Mouse (Mus musculus) heart, adult 18-20 months (tissue): ENCODE measurements around the gene Fras1. TPM values are rescaled to one million over a fixed set of nuclear protein-coding genes. Genes with fewer than 3 reads are reported as not detected.

ENCODE experiments used
- DNase-seq, 2 experiments: peaks; one replicate each; pipeline ENCODE4 v3.0.0; 2021 to 2022; ENCODE audit warnings: mixed read lengths in 1 of 2
- total RNA-seq, 2 experiments: library from RNA; stranded (reverse); gene quantifications; 2 replicates each; pipeline ENCODE4 v1.2.3; 2021

Gene Fras1
- total RNA-seq, 2 experiments from 2014 or later, result 1.0 to 1.6 TPM

- no peak for DNase-seq
Measured at GRCm38 (mm10) chr5:96682777-96683176, 309.0 kb downstream of the Fras1 start.

GRCm38 (mm10) chr5:96688885-96689284, 315.1 kb downstream of the Fras1 start:
- peak; percentile 13 to 26 for DNase-seq

- no peak for DNase-seq
Measured at GRCm38 (mm10) chr5:96698972-96699371, 325.2 kb downstream of the Fras1 start.

- no peak for DNase-seq
Measured at GRCm38 (mm10) chr5:96702706-96703625, 329.2 kb downstream of the Fras1 start.

- no peak for DNase-seq
Measured at GRCm38 (mm10) chr5:96708515-96708914, 334.8 kb downstream of the Fras1 start.

- DNase-seq, result no peak
Measured at GRCm38 (mm10) chr5:96712089-96712684, 338.4 kb downstream of the Fras1 start.

- no peak for DNase-seq
Measured at GRCm38 (mm10) chr5:96712799-96713198, 339.0 kb downstream of the Fras1 start.

GRCm38 (mm10) chr5:96716273-96717034, 342.7 kb downstream of the Fras1 start:
- DNase-seq, result no peak

GRCm38 (mm10) chr5:96717690-96718089, 343.9 kb downstream of the Fras1 start:
- no peak for DNase-seq

- DNase-seq, result no peak
Measured at GRCm38 (mm10) chr5:96718601-96719000, 344.8 kb downstream of the Fras1 start.

- DNase-seq, result no peak
Measured at GRCm38 (mm10) chr5:96719221-96719620, 345.5 kb downstream of the Fras1 start.

GRCm38 (mm10) chr5:96722690-96723089, 348.9 kb downstream of the Fras1 start:
- DNase-seq, result no peak

GRCm38 (mm10) chr5:96739138-96739878, 365.6 kb downstream of the Fras1 start:
- DNase-seq, result no peak

- DNase-seq, result peak in 1 of 2 experiments; percentile 13
Measured at GRCm38 (mm10) chr5:96747195-96747984, 373.6 kb downstream of the Fras1 start.

GRCm38 (mm10) chr5:96757615-96758014, 383.9 kb downstream of the Fras1 start:
- no peak for DNase-seq

- no peak for DNase-seq
Measured at GRCm38 (mm10) chr5:96762021-96762420, 388.3 kb downstream of the Fras1 start.

GRCm38 (mm10) chr5:96768846-96769471, 395.2 kb downstream of the Fras1 start:
- DNase-seq, result peak; percentile 45 to 87

- DNase-seq, result no peak
Measured at GRCm38 (mm10) chr5:96783506-96784288, 409.9 kb downstream of the Fras1 start.

GRCm38 (mm10) chr5:96785096-96785495, 411.3 kb downstream of the Fras1 start:
- no peak for DNase-seq

- DNase-seq, result peak; percentile 65 to 77
Measured at GRCm38 (mm10) chr5:96792422-96792821, 418.7 kb downstream of the Fras1 start.
